Mouse (Mus musculus) ES-E14 (cell line): ENCODE data around the gene Tent4a.

Source experiments
- HCFC1 ChIP-seq: IDR thresholded peaks from 2 replicates; pipeline ENCODE4 v1.6.1; 2012; ENCODE audit warnings: low read length, inconsistent platforms, borderline replicate concordance; ENCODE audit not compliant: insufficient read depth
- MAFK ChIP-seq: IDR thresholded peaks from 2 replicates; pipeline ENCODE4 v1.6.1; 2014; ENCODE audit warnings: mild to moderate bottlenecking, low read depth, low read length, inconsistent platforms; ENCODE audit not compliant: insufficient read depth
- ZC3H11A ChIP-seq: IDR thresholded peaks from 2 replicates; pipeline ENCODE4 v1.6.1; 2012; ENCODE audit warnings: low read depth, mild to moderate bottlenecking, inconsistent platforms, low read length, borderline replicate concordance
- ZNF384 ChIP-seq: IDR thresholded peaks from 2 replicates; pipeline ENCODE4 v1.6.1; 2012; ENCODE audit warnings: low read depth, low read length, inconsistent platforms

GRCm38 (mm10) chr13:69542571-69543352, 8.3 kb upstream of the Tent4a start:
- TF ChIP-seq ZC3H11A = no peak
- TF ChIP-seq HCFC1 = no peak
- TF ChIP-seq ZNF384 = no peak
- TF ChIP-seq MAFK = no peak
